9 mouse cellular contexts compared by ENCODE assay signal in genomic region chr11:106366316-106366715, GRCm38 (mm10). TPM values are rescaled to one million over a fixed set of nuclear protein-coding genes. Genes with fewer than 3 reads are reported as not detected.
DNase-seq lines count a peak whose midpoint lies in the region; ATAC-seq and TF ChIP-seq lines count a peak whose summit lies in the region.
"Had no signal": no experiment of that assay in that cellular context is flagged by ENCODE, and none has a peak within 500 bp of the region (broad histone marks: within the 10 kb centered on the region; RNA-seq: fewer than 3 reads in every experiment).

No protein-coding gene starts in this region.

- H3K27ac ChIP-seq in liver, postnatal 0 days (ENCODE audit: low read depth): no peak overlapping the region
- H3K27ac ChIP-seq: liver, embryonic 15.5 days had no signal

- H3K4me1 ChIP-seq in liver, postnatal 0 days (ENCODE audit: insufficient read depth): no peaks in the 10 kb centered on the region

- no peaks in the 10 kb centered on the region for H3K36me3 ChIP-seq in liver, postnatal 0 days (replicated peaks; ENCODE audit: insufficient read depth, low read length)
- H3K36me3 ChIP-seq: liver, embryonic 15.5 days had no signal

- no peaks in the 10 kb centered on the region for H3K9me3 ChIP-seq in liver, postnatal 0 days (ENCODE audit: low read length)
- H3K9me3 ChIP-seq: liver, embryonic 15.5 days had no signal

- H3K4me2 ChIP-seq in liver, postnatal 0 days (ENCODE audit: low read depth, low read length): no peak overlapping the region
- H3K4me2 ChIP-seq: liver, embryonic 15.5 days had no signal

- peak; percentile 90 for TF ChIP-seq CTCF in liver, postnatal 0 days (IDR thresholded peaks at IDR 0.05; ENCODE audit: low read depth)

- no peak for TF ChIP-seq EP300 in liver, postnatal 0 days (IDR thresholded peaks at IDR 0.05; ENCODE audit: low read depth)

- no peak overlapping the region for H3K4me3 ChIP-seq in liver, postnatal 0 days (ENCODE audit: low read depth, low read length)
- H3K4me3 ChIP-seq: liver, embryonic 15.5 days had no signal

- peak; percentile 68 for DNase-seq in CD4-positive helper T cell, adult 2 months (ENCODE audit: low read depth, low spot score)
- DNase-seq in adipocyte (ENCODE audit: low spot score): peak; percentile 86
- DNase-seq in embryo, embryonic 10 days (ENCODE audit: low spot score): peak; percentile 81
- peak; percentile 80 for DNase-seq in gastrocnemius, postnatal 36 days
- peak; percentile 60 to 92 for DNase-seq in kidney, postnatal 36 days
- peak; percentile 83 for DNase-seq in liver, postnatal 0 days
- peak; percentile 68 for DNase-seq in retina, adult 2 months (ENCODE audit: low read depth, low spot score)
- peak; percentile 89 for DNase-seq in thymus, postnatal 14 days

- 5% methylated on average over 3 of the region's 3 CpGs for WGBS in liver, postnatal 0 days (ENCODE audit: insufficient replicate concordance)

- ATAC-seq in liver, postnatal 0 days: no peak; the same call in 1 of the 2 replicates

- no peak overlapping the region for H3K9ac ChIP-seq in liver, postnatal 0 days (replicated peaks)
- H3K9ac ChIP-seq: liver, embryonic 15.5 days had no signal

- H3K27me3 ChIP-seq in liver, postnatal 0 days (ENCODE audit: insufficient read depth, low read length): no peaks in the 10 kb centered on the region
- H3K27me3 ChIP-seq: liver, embryonic 15.5 days had no signal

- intact Hi-C loops in gastrocnemius, postnatal 36 days (cut with DNase I): loop anchor here (1.0 to 2.0 kb wide), 2 partner anchors 38 to 64 kb away; no protein-coding TSS in a partner anchor

RNA-seq across cellular contexts. Expression of gene Prr29, which starts 1.0 kb away (rescaled TPM):
- total RNA-seq in gastrocnemius, postnatal 36 days (2021): 1 to 10 TPM; 5.7 to 7.1 TPM
- polyA plus RNA-seq in liver, postnatal 0 days (2015; fragmentation: Nextera tagmentation; extraction: Ambion mirVana): not detected in 2 replicates
- polyA plus RNA-seq: liver, embryonic 15.5 days had no signal

RNA-seq across cellular contexts. Expression of gene Scn4a, which starts 13.2 kb away (rescaled TPM):
- total RNA-seq in gastrocnemius, postnatal 36 days (2021): 100 to 1,000 TPM; 381 to 407 TPM
- 0.04 and 0.06 TPM in 2 replicates for polyA plus RNA-seq in liver, postnatal 0 days (2015; fragmentation: Nextera tagmentation; extraction: Ambion mirVana)

RNA-seq across cellular contexts. Expression of gene Icam2, which starts 21.6 kb away (rescaled TPM):
- 1 to 10 TPM; 4.4 to 5.4 TPM for total RNA-seq in gastrocnemius, postnatal 36 days (2021)
- polyA plus RNA-seq in liver, postnatal 0 days (2015; fragmentation: Nextera tagmentation; extraction: Ambion mirVana): 11.4 and 12.6 TPM in 2 replicates

RNA-seq across cellular contexts. Expression of gene Cd79b, which starts 51.8 kb away (rescaled TPM):
- total RNA-seq in gastrocnemius, postnatal 36 days (2021): under 1 TPM; 0.30 to 0.43 TPM
- polyA plus RNA-seq in liver, postnatal 0 days (2015; fragmentation: Nextera tagmentation; extraction: Ambion mirVana): 34.8 and 36.0 TPM in 2 replicates
